Mouse (Mus musculus) heart, embryonic 12.5 days (tissue): ENCODE results near the gene Rufy4. TPM values are rescaled to one million over a fixed set of nuclear protein-coding genes. Genes with fewer than 3 reads are reported as not detected.

Experiments used
- ATAC-seq: fragments of 200-750 bp; cut with Nextera tagmentation; 2 replicates; pipeline ENCODE4 v1.8.0; 2017; ENCODE audit warnings: moderate TSS enrichment, moderate library complexity; ENCODE audit not compliant: insufficient number of reproducible peaks, low FRiP score
- H3K27ac ChIP-seq: fragments of 300-500 bp; sonication (generic); 2 replicates; pipeline ENCODE4 v1.5.1; 2016; ENCODE audit warnings: mild to moderate bottlenecking, moderate library complexity; ENCODE audit not compliant: poor library complexity, severe bottlenecking
- H3K27me3 ChIP-seq: fragments of 300-500 bp; sonication (generic); replicated peaks from 2 replicates; pipeline ENCODE4 v1.6.1; 2016; ENCODE audit warnings: mild to moderate bottlenecking, moderate library complexity
- H3K36me3 ChIP-seq: fragments of 300-500 bp; sonication (generic); 2 replicates; pipeline ENCODE4 v1.6.1; 2016; ENCODE audit warnings: mild to moderate bottlenecking, moderate library complexity
- H3K4me1 ChIP-seq: fragments of 300-500 bp; sonication (generic); replicated peaks from 2 replicates; pipeline ENCODE4 v1.6.1; 2016; ENCODE audit warnings: mild to moderate bottlenecking
- H3K4me2 ChIP-seq: fragments of 300-500 bp; sonication (generic); 2 replicates; pipeline ENCODE4 v1.6.1; 2016; ENCODE audit warnings: mild to moderate bottlenecking, moderate library complexity
- H3K4me3 ChIP-seq: fragments of 300-500 bp; sonication (generic); 2 replicates; pipeline ENCODE4 v1.5.1; 2016; ENCODE audit warnings: mild to moderate bottlenecking
- H3K9ac ChIP-seq: fragments of 300-500 bp; sonication (generic); 2 replicates; pipeline ENCODE4 v1.6.1; 2016; ENCODE audit warnings: mild to moderate bottlenecking, moderate library complexity
- H3K9me3 ChIP-seq: fragments of 300-500 bp; sonication (generic); replicated peaks from 2 replicates; pipeline ENCODE4 v1.6.1; 2016; ENCODE audit warnings: mild to moderate bottlenecking, moderate library complexity
- WGBS: fragments of 180-500 bp; shearing (Covaris S2); methylation state at CpG from one replicate; pipeline ENCODE4 v1.1.7; 2016; 5-methylcytosine and 5-hydroxymethylcytosine counted together
- polyA plus RNA-seq: library from polyadenylated mRNA; unstranded; fragments of >200 nt; fragmentation: Nextera tagmentation; extraction: Ambion mirVana; gene quantifications from 2 replicates; pipeline ENCODE4 v1.2.1, GENCODE M21; 2016

Rufy4 gene
- 0.28 and 0.36 TPM in 2 replicates for polyA plus RNA-seq

DNA sequence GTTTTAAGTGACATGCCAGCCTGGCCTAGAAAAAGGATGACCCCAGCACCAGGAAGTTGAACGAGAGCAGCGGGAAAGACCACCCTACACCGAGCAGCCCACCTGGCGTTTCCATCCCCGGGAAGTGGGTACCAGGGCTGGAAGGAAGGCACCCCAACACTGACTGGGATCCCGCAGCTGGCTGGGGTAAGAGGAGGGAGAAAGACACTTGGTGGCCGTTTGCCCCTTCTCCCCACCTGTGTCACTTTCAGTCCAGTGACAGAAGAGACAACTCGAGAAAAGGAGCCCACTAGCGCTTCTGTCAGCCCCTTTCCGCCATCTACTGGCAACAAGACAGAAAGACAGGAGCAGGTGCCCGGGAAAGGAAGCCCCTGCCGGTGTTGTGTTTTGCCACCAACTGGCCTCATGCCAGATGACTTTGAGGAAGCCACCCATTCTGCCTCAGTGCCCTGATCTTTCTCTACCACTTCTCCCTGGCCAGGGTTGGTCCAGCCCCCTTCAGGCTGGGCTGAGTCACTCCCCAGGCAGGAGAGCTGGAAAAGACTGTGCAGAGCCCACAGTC lies at the start of gene Rufy4:
Gene Rufy4 (plus strand): TSS at position 551 of the 562 bp plus-strand sequence.
- Histone ChIP-seq H3K27me3 (peaks cover 25% of the 10 kb centered on the region; the same call in 1 of the 2 replicates), H3K4me1 (peaks cover 26% of the 10 kb centered on the region), H3K4me2 (peak within 1 kb of the TSS; percentile 84), H3K27ac (no peak within 1 kb of the TSS), H3K4me3 (peak within 1 kb of the TSS; percentile 56), H3K36me3 (no peaks in the 10 kb centered on the region), H3K9me3 (no peaks in the 10 kb centered on the region), H3K9ac (peak within 1 kb of the TSS; percentile 68)
- whole genome bisulfite sequencing = 0% methylated on average over 12 of the region's 12 CpGs
- peak; percentile 49 for ATAC-seq

DNA sequence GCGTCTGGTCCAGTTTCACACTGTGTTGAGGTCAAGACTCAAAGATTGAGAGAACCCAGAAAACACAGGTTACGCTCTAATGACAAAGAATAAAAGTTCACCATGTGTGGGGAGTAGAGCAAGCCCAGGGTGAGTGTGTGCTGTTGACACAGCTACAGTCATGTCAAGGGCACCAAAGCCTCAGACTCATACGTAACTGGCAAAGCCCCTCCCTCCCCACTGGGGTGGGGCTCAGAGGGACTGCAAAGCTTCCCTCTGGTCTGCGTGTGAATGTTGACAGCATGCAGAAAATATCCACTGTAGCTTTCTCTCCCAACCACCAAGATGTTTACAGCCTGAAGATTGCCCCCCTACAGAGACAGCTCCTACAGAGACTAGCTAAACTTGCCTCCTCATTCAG lies 49.1 kb upstream of the Rufy4 start:
- no peak overlapping the region for H3K4me3 ChIP-seq
- no peaks in the 10 kb centered on the region for H3K27me3 ChIP-seq
- 0 out of 2 replicates have a peak overlapping the region, but pooled peaks have one; percentile 43 for H3K9ac ChIP-seq
- H3K4me2 ChIP-seq = no peak overlapping the region
- 68% methylated on average over 4 of the region's 4 CpGs for WGBS
- H3K9me3 ChIP-seq = no peaks in the 10 kb centered on the region
- H3K4me1 ChIP-seq = peaks cover under 1% of the 10 kb centered on the region
- no peaks in the 10 kb centered on the region for H3K36me3 ChIP-seq
- ATAC-seq = no peak
- no peak overlapping the region for H3K27ac ChIP-seq

DNA sequence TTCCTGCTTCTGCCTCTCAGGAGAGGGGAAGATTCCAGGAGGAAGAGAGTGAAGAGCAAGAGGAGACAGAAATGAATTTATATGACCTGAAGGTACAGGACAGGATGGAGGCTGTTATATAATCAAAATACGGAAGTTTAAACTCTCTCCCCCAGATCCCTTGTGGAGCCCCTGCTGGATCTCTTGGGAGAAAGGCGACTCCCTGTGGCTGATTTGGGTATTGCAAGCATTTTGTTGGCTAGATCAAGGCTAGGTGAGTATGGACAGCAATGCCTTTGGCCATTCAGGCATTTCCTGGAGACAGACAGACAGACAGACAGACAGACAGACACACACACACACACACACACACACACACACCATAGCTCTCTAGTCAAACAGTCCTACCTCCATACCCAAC lies 48.0 kb upstream of the Rufy4 start:
- Histone ChIP-seq H3K9ac (no peak overlapping the region; the same call in 1 of the 2 replicates), H3K4me1 (peaks cover 12% of the 10 kb centered on the region), H3K27me3 (no peaks in the 10 kb centered on the region), H3K36me3 (no peaks in the 10 kb centered on the region), H3K4me2 (no peak overlapping the region), H3K9me3 (no peaks in the 10 kb centered on the region), H3K4me3 (no peak overlapping the region), H3K27ac (no peak overlapping the region)
- no peak for ATAC-seq
- 4% methylated on average over 2 of the region's 2 CpGs for WGBS

DNA sequence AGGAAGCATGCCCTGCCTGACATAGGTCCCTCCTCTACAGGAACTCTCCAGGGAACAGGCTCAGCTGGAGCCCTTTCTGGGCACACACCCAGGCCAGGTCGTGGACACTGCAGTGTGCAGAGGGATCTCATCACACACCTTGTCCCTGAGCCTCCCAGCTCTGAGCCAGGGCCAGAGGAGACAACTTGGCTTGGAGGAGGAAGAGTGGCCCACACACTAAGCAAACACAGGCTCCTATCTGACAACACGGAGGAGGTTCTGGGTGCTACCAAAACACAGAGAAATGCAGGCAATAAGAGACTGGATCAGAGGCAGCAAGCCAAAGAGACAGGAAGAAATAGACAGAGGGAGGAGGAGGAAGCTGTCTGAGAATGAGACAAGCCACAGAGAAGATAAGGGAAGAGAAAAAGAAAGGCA lies 43.8 kb upstream of the Rufy4 start:
- Histone ChIP-seq H3K9me3 (no peaks in the 10 kb centered on the region), H3K4me2 (no peak overlapping the region), H3K36me3 (no peaks in the 10 kb centered on the region), H3K27ac (peak overlapping the region; percentile 49), H3K9ac (0 out of 2 replicates have a peak overlapping the region, but pooled peaks have one; percentile 11), H3K4me1 (peaks cover 46% of the 10 kb centered on the region), H3K27me3 (no peaks in the 10 kb centered on the region), H3K4me3 (no peak overlapping the region)
- WGBS = 17% methylated on average over 2 of the region's 2 CpGs
- ATAC-seq = peak; percentile 30; the same call in 1 of the 2 replicates

DNA sequence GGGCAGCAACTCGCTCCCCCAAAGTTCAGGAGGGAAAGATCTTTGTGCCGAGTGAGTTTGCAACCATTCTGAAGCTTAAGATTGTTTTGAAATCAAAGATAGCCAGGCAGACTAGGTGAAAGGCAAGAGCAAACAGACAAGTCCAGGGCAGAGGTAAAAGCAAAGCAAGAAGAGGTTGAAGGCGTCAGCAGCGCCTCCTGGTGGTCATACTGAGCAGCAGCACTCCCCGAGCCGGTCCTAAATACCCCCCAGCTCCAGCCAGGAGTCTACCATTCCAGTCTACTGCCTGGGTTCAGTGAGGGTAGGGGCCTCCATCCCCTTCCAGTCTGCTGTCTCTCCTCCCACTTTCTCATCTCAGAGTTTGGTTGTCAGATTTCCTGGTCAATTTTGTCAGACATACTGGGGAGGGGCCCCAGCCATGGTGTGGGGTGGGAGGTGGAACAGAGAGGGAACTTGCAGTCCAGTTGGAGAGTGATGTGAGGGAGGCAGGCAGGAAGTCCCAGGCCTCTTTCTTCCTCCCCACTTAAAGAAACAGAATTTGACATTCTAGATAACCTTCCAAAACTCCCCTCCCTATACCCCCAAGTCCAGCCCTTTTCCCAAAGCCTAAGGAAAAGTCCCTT lies 42.4 kb upstream of the Rufy4 start:
- H3K4me1 ChIP-seq = peaks cover 46% of the 10 kb centered on the region
- no peaks in the 10 kb centered on the region for H3K36me3 ChIP-seq
- peak overlapping the region; percentile 49 for H3K27ac ChIP-seq
- peak; percentile 51 for ATAC-seq
- H3K4me2 ChIP-seq = no peak overlapping the region
- no peaks in the 10 kb centered on the region for H3K27me3 ChIP-seq
- no peaks in the 10 kb centered on the region for H3K9me3 ChIP-seq
- 15% methylated on average over 6 of the region's 6 CpGs for WGBS
- H3K9ac ChIP-seq = peak overlapping the region; percentile 54; the same call in 1 of the 2 replicates
- no peak overlapping the region for H3K4me3 ChIP-seq

DNA sequence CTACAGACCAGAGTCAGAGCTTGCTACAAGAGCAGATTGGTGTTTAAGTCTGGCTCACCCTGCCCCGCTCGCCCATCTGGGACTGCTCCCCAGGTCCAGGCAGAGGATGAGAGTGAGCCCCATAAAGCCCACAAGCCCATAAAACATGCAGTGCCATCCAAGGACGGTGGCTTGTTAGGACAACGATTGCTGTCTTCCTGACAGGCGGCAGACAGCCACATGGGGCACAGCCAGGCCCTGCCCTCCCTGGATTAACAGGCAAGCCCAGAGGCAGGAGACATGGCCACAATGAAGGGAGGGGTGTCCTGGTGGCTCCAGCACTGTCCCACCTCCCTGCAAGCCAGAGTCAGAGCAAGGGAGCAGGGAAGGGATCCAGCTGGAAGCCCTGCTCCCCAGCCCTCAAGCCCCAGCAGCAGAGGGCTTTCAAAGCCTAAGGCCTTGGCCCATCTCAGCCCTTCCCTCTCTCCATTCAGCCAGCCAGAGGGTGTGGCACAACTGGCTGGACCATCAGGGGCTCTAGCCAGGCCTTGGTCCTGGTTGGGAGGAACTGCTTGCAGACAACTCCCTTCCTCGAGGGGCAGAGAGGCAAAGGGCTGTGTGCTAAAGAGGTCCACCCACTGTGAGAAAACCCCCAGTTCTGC lies 41.2 kb upstream of the Rufy4 start:
- no peak for ATAC-seq
- Histone ChIP-seq H3K9me3 (no peaks in the 10 kb centered on the region), H3K4me2 (no peak overlapping the region), H3K4me1 (peaks cover 49% of the 10 kb centered on the region), H3K36me3 (no peaks in the 10 kb centered on the region), H3K4me3 (no peak overlapping the region), H3K9ac (no peak overlapping the region), H3K27ac (peak overlapping the region; percentile 43), H3K27me3 (no peaks in the 10 kb centered on the region)
- WGBS = 63% methylated on average over 6 of the region's 6 CpGs

DNA sequence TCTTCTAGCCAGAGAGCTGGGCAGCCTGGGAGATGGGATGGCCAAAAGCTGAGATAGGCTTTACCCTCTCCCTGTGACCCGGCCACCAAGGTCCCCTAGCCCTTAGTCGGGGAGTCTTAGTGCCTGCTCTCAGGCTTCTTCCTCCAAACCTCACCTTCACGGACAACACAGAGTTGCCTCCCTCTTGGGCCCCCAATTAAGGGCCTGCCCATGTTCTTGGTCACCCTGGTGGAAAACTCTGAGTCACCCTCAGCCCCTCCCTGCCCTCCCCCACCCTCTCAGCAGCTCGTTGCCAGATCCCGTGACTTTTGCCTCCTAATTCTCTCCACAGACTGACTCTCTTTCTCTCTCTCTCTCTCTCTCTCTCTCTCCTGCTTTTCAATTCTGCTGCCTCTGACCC lies 40.6 kb upstream of the Rufy4 start:
- no peak for ATAC-seq

DNA sequence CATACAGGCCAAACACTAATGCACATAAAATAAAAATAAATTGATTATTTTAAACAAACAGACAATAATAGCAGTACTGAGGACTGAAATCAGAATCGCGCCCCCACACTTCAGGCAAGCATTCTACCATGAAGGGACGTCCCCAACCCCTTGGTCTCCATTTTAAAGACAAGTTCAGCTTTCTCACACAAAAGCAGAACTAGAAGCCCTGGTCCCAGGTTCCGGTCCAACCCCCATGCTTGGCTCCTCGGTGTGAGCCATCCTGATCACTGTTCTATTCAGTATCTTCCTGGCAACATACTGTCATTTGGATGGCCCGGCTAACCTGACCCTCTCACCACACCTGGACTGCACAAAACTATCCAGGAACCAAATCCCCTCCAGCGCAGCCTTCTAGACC lies 39.8 kb upstream of the Rufy4 start:
- H3K27ac ChIP-seq = no peak overlapping the region
- 83% methylated on average over 7 of the region's 7 CpGs for WGBS
- peaks cover 62% of the 10 kb centered on the region for H3K4me1 ChIP-seq
- H3K9me3 ChIP-seq = no peaks in the 10 kb centered on the region
- no peak overlapping the region for H3K9ac ChIP-seq
- no peaks in the 10 kb centered on the region; the same call in 1 of the 2 replicates for H3K27me3 ChIP-seq
- no peak overlapping the region for H3K4me3 ChIP-seq
- H3K36me3 ChIP-seq = no peaks in the 10 kb centered on the region
- no peak overlapping the region for H3K4me2 ChIP-seq
- no peak for ATAC-seq

More for the DNA sequence above, 40.6 kb upstream of the Rufy4 start:
- Histone ChIP-seq H3K27ac (peak overlapping the region; percentile 43), H3K36me3 (no peaks in the 10 kb centered on the region), H3K9ac (no peak overlapping the region), H3K27me3 (no peaks in the 10 kb centered on the region; the same call in 1 of the 2 replicates), H3K4me2 (no peak overlapping the region), H3K9me3 (no peaks in the 10 kb centered on the region), H3K4me1 (peaks cover 54% of the 10 kb centered on the region), H3K4me3 (no peak overlapping the region)
- 40% methylated on average over 5 of the region's 5 CpGs for WGBS

DNA sequence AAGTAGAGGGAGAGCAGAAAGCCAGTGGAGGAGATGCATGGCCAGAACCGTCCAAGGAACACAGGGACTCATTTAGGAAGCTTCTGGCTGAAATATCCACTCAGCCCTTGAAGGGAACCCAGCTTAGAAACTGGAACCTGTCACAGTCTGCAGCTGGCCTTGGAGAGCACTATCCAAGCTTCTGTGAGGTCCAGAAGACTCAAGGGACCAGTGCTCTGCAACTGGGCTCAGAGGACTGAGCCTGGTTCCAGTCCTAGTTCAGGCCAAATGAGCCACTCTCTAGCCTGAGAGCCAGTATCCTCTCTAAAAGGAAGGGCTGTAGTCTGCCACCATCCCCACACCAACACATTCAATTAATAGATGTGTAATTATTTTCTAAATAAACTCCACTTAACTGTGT lies 36.8 kb upstream of the Rufy4 start:
- H3K9ac ChIP-seq = no peak overlapping the region
- no peaks in the 10 kb centered on the region for H3K36me3 ChIP-seq
- ATAC-seq = no peak
- H3K4me1 ChIP-seq = peaks cover 67% of the 10 kb centered on the region
- H3K9me3 ChIP-seq = no peaks in the 10 kb centered on the region
- H3K4me2 ChIP-seq = no peak overlapping the region
- no peak overlapping the region for H3K27ac ChIP-seq
- H3K4me3 ChIP-seq = no peak overlapping the region
- WGBS = 79% methylated on average over 1 of the region's 1 CpGs
- H3K27me3 ChIP-seq = no peaks in the 10 kb centered on the region; the same call in 1 of the 2 replicates

DNA sequence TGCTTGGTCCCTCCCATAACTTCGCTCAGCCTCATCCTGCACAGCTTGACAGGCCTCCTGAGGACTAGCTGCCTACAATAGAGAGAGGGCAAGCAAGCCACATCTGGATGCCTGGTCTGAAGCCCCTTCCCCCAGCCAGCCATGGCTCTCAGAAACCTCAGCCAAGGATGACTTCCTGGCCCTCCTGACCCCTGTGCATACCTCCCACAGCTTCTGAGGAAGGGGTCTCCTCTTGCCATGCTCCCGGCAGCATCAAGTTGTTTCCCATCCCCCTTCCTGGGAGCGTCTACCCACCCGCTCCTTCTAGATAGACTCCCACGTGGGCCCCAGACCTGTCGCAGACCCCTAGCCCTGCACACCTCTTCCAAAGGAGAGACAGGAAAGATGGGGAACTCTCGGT lies 35.0 kb upstream of the Rufy4 start:
- Histone ChIP-seq H3K27me3 (no peaks in the 10 kb centered on the region; the same call in 1 of the 2 replicates), H3K27ac (no peak overlapping the region; the same call in 1 of the 2 replicates), H3K4me3 (peak overlapping the region; percentile 32), H3K36me3 (no peaks in the 10 kb centered on the region), H3K9ac (peak overlapping the region; percentile 44; the same call in 1 of the 2 replicates), H3K4me1 (peaks cover 61% of the 10 kb centered on the region), H3K4me2 (peak overlapping the region; percentile 55), H3K9me3 (no peaks in the 10 kb centered on the region)
- no peak for ATAC-seq
- 33% methylated on average over 7 of the region's 7 CpGs for WGBS

DNA sequence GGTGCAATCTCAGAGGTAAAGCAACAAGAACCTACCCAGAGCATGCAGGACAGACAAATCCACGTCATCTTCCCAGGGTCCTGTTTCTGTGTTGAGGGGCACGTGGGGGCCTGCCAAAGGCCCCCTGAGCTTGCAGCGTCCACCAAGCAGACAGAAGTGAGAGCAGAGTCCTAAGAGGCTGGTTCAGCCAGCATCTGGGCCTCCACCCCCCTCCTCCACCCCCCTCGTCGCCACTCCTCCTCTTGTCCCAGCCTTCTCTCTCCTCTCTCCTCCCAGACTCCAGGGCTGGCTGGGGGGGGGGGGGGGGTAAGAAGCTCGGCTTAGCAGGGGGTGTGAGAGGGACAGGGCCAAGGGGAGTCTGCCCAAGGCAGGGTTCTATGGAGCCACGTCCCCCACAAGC lies 34.2 kb upstream of the Rufy4 start:
- H3K4me1 ChIP-seq = peaks cover 68% of the 10 kb centered on the region
- H3K4me2 ChIP-seq = peak overlapping the region; percentile 55
- H3K9me3 ChIP-seq = no peaks in the 10 kb centered on the region
- no peak for ATAC-seq
- H3K27me3 ChIP-seq = no peaks in the 10 kb centered on the region; the same call in 1 of the 2 replicates
- 25% methylated on average over 7 of the region's 7 CpGs for WGBS
- peak overlapping the region; percentile 44 for H3K9ac ChIP-seq
- peak overlapping the region; percentile 32 for H3K4me3 ChIP-seq
- peak overlapping the region; percentile 88 for H3K27ac ChIP-seq
- no peaks in the 10 kb centered on the region for H3K36me3 ChIP-seq
